Mouse (Mus musculus): ENCODE data around the gene Nup43. TPM values are rescaled to one million over a fixed set of nuclear protein-coding genes. Genes with fewer than 3 reads are reported as not detected.
A peak's percentile ranks its signal among the peaks of the same experiment; 100 is the strongest.

Gene Nup43
- total and polyA plus RNA-seq, 2 experiments from 2014 or later, result 7.8 to 17.8 TPM

DNA sequence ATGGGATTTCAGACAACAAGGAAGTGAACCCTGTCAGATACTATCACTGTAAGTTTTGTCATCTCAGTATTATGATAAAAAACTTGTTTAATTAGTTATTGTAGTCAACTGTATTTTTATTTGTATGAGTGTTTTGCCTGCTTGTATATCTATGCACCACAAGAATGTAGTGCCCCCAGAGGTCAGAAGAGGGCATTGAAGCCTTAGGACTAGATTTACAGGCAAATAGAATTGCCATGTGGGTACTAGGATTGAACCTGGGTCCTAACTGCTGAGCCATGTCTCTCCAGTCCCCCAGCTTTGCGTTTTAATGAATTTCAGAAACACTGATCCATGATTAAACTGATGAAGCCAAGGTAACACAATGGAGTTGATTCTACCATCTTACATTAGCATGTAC lies 6.4 kb downstream of the Nup43 start:
- peak; percentile 40 for DNase-seq (ENCODE audit: low spot score)

DNA sequence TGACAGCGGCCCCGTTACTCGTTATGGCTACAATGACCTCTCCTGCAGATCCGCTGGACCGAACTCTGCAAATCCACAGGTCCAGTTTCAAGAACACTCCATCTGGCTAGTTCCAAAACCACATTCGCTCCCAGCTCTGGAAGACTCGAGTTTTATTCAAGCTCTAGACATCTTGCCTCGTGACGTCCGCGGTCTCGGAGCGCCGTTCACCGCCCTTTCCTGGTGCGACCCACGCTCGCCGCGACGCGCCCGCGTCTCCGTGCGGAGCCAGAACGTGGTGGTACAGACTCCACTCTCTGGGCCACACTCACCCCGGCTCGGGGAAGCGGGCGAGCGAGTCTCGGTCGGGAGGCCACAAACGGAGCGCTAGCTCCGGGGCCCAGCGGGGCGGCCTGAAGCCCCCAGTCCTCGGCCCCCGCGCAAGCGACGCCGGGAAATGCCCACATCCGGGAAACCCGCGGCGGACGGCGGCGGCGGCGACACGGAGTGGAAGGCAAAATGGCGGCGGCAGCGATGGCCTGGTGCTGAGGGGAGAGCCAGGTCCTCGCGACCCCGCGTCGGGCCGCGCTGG lies 13.5 kb downstream of the Nup43 start, which contains the start of the genes Pcmt1 and Lats1:
Pcmt1 (minus strand) TSS at position 406 of the 571 bp plus-strand sequence.
Lats1 (plus strand) TSS at position 484 of the 571 bp plus-strand sequence.
- H3K27me3 ChIP-seq (ENCODE audit: insufficient read depth, low read length), result no peaks in the 10 kb centered on the region
- H3K27ac ChIP-seq (ENCODE audit: low read depth, low read length), result peak within 1 kb of the TSS; percentile 96
- H3K9me3 ChIP-seq (ENCODE audit: low read length), result no peaks in the 10 kb centered on the region
- DNase-seq (ENCODE audit: low spot score) (peak; percentile 86), ATAC-seq (ENCODE audit: low FRiP score) (peak; percentile 89)
- TF ChIP-seq CTCF (IDR thresholded peaks at IDR 0.05), result no peak
- H3K4me1 ChIP-seq (ENCODE audit: insufficient read depth, low read length), result peaks cover 12% of the 10 kb centered on the region
- peak within 1 kb of the TSS; percentile 89 for H3K4me2 ChIP-seq (ENCODE audit: low read depth, low read length, poor library complexity, severe bottlenecking)
- H3K4me3 ChIP-seq (ENCODE audit: low read depth, low read length), result peak within 1 kb of the TSS; percentile 98
- peak within 1 kb of the TSS; percentile 100 for H3K9ac ChIP-seq (replicated peaks; ENCODE audit: low read length, poor library complexity, severe bottlenecking)
- WGBS, result under 1% methylated on average over 53 of the region's 65 CpGs
- H3K36me3 ChIP-seq (ENCODE audit: insufficient read depth, low read length), result peaks cover 16% of the 10 kb centered on the region

More for the DNA sequence above, 6.4 kb downstream of the Nup43 start:
- Histone ChIP-seq H3K4me3 (ENCODE audit: low read depth, low read length) (no peak overlapping the region), H3K9ac (replicated peaks; ENCODE audit: low read length, poor library complexity, severe bottlenecking) (no peak overlapping the region), H3K36me3 (ENCODE audit: insufficient read depth, low read length) (peaks cover 18% of the 10 kb centered on the region), H3K4me1 (ENCODE audit: insufficient read depth, low read length) (no peaks in the 10 kb centered on the region), H3K27ac (ENCODE audit: low read depth, low read length) (no peak overlapping the region), H3K27me3 (ENCODE audit: insufficient read depth, low read length) (no peaks in the 10 kb centered on the region), H3K9me3 (ENCODE audit: low read length) (no peaks in the 10 kb centered on the region), H3K4me2 (ENCODE audit: low read depth, low read length, poor library complexity, severe bottlenecking) (no peak overlapping the region)
- TF ChIP-seq CTCF (IDR thresholded peaks at IDR 0.05), result peak; percentile 65
- WGBS, result 63% methylated on average over 1 of the region's 1 CpGs
- ATAC-seq (ENCODE audit: low FRiP score), result no peak

DNA sequence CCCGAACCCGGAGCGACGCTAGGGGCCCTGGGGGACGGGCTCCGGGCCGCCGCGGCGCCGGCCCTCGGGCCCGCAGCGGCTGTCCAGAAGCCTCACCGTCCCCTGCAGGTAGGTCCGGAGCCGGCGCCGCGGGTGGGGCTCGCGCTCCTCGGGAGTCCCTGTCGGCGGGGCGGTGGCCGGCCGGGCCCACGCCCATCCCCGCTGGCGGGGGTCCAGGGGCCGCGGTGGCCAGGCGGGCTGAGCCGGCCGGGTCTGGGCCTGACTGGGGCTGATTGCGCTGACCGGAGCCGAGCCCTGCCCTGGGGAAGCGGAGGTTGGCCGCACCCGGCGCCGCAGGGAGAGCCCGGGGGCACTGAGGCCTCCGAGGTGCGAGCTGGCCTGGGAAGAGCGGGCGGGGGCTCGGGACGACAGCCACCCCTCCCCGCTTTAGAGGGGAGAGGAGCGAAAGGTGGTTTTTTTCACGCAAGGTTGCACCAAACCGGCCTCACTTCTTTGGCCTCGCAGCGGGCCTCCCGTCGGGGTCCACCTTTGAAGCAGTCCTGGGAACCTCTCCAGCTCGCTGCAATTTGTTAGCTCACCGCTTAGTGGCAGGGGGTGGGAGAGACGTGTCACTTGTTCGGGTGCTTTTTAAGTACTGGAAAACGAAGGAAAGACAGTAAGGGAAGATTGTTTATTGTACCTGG lies 14.2 kb downstream of the Nup43 start:
- peak; percentile 73 for DNase-seq (ENCODE audit: low spot score)

DNA sequence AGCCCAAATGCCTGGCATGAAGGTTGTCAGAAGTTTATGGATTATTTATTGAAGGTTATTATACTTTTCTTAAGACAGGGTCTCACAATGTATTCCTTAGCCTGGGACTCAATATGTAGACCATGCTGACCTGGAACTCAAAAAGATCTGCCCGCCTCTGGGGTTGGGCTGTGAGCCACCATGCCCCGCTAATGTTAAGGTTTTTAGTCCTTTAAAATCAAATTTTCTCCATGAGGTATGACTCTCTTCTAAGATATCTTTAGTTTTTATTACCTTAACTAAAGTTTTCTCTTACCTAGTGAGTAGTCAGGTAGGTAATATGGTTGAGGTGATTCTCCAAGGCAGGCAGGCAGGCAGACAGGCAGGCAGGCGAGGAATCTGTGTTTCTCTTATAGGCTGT lies 14.9 kb downstream of the Nup43 start:
- no peak for DNase-seq (ENCODE audit: low spot score)
- peaks cover 12% of the 10 kb centered on the region for H3K4me1 ChIP-seq (ENCODE audit: insufficient read depth, low read length)
- H3K4me3 ChIP-seq (ENCODE audit: low read depth, low read length), result peak overlapping the region; percentile 98
- no peaks in the 10 kb centered on the region for H3K9me3 ChIP-seq (ENCODE audit: low read length)
- peak overlapping the region; percentile 89 for H3K4me2 ChIP-seq (ENCODE audit: low read depth, low read length, poor library complexity, severe bottlenecking)
- no peak for TF ChIP-seq CTCF (IDR thresholded peaks at IDR 0.05)
- ATAC-seq (ENCODE audit: low FRiP score), result no peak
- 52% methylated on average over 3 of the region's 3 CpGs for WGBS
- peaks cover 7% of the 10 kb centered on the region; the same call in 1 of the 2 replicates for H3K36me3 ChIP-seq (ENCODE audit: insufficient read depth, low read length)
- H3K9ac ChIP-seq (replicated peaks; ENCODE audit: low read length, poor library complexity, severe bottlenecking), result peak overlapping the region; percentile 100
- H3K27ac ChIP-seq (ENCODE audit: low read depth, low read length), result no peak overlapping the region
- H3K27me3 ChIP-seq (ENCODE audit: insufficient read depth, low read length), result no peaks in the 10 kb centered on the region

More for the DNA sequence above, 14.2 kb downstream of the Nup43 start:
- peak overlapping the region; percentile 100 for H3K9ac ChIP-seq (replicated peaks; ENCODE audit: low read length, poor library complexity, severe bottlenecking)
- H3K27ac ChIP-seq (ENCODE audit: low read depth, low read length), result peak overlapping the region; percentile 96
- peak; percentile 81 for ATAC-seq (ENCODE audit: low FRiP score)
- WGBS, result under 1% methylated on average over 45 of the region's 64 CpGs
- peak overlapping the region; percentile 98 for H3K4me3 ChIP-seq (ENCODE audit: low read depth, low read length)
- no peaks in the 10 kb centered on the region for H3K9me3 ChIP-seq (ENCODE audit: low read length)
- H3K4me2 ChIP-seq (ENCODE audit: low read depth, low read length, poor library complexity, severe bottlenecking), result peak overlapping the region; percentile 89
- H3K27me3 ChIP-seq (ENCODE audit: insufficient read depth, low read length), result no peaks in the 10 kb centered on the region
- H3K36me3 ChIP-seq (ENCODE audit: insufficient read depth, low read length), result peaks cover 13% of the 10 kb centered on the region; the same call in 1 of the 2 replicates
- H3K4me1 ChIP-seq (ENCODE audit: insufficient read depth, low read length), result peaks cover 12% of the 10 kb centered on the region
- peak; percentile 60 for TF ChIP-seq CTCF (IDR thresholded peaks at IDR 0.05)

DNA sequence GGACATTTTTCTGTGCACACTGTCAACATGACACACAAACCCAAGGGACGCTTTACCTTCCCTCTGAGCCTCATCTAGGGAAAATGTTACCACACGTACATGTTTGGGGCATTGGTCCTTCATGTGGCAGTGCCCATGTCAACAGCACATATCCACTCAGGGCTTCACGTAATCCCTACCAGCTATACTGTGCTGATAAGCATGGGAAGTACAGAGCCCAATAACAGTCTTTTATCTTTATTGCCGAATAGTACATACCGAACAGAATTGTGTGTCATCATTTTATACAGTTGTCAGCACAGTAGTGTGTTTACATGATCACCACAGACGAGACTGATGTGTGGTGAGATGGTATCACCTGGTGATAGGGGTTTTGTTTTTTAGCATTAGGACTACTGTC lies 19.6 kb downstream of the Nup43 start:
- no peak for DNase-seq (ENCODE audit: low spot score)
- WGBS, result 96% methylated on average over 6 of the region's 6 CpGs
- ATAC-seq (ENCODE audit: low FRiP score), result no peak

DNA sequence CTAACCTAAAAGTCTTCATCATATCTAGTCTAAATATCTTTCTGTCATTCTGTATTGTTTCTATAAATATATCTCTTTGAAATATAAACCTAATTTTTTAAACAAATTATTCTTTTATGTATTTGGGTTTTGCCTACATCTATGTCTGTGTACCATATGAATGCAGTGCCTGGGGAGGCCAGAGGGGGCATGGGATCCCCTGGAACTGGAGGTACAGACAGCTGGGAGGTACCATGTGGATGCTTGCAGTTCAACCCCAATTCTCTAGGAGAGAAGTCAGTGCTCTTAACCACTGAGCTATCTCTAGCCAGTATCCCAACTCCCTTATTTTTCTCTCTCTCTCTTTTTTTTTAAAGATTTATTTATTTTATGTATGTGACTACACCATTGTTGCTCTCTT lies 28.0 kb downstream of the Nup43 start:
- Histone ChIP-seq H3K27me3 (ENCODE audit: insufficient read depth, low read length) (no peaks in the 10 kb centered on the region), H3K9ac (replicated peaks; ENCODE audit: low read length, poor library complexity, severe bottlenecking) (no peak overlapping the region), H3K9me3 (ENCODE audit: low read length) (no peaks in the 10 kb centered on the region), H3K27ac (ENCODE audit: low read depth, low read length) (no peak overlapping the region), H3K4me2 (ENCODE audit: low read depth, low read length, poor library complexity, severe bottlenecking) (no peak overlapping the region), H3K4me1 (ENCODE audit: insufficient read depth, low read length) (no peaks in the 10 kb centered on the region), H3K4me3 (ENCODE audit: low read depth, low read length) (no peak overlapping the region), H3K36me3 (ENCODE audit: insufficient read depth, low read length) (peaks cover 29% of the 10 kb centered on the region)
- ATAC-seq (ENCODE audit: low FRiP score), result no peak
- no peak for TF ChIP-seq CTCF (IDR thresholded peaks at IDR 0.05)
- DNase-seq (ENCODE audit: low spot score), result no peak

More for the DNA sequence above, 19.6 kb downstream of the Nup43 start:
- no peak overlapping the region for H3K4me2 ChIP-seq (ENCODE audit: low read depth, low read length, poor library complexity, severe bottlenecking)
- no peak overlapping the region for H3K9ac ChIP-seq (replicated peaks; ENCODE audit: low read length, poor library complexity, severe bottlenecking)
- no peaks in the 10 kb centered on the region for H3K36me3 ChIP-seq (ENCODE audit: insufficient read depth, low read length)
- peaks cover 4% of the 10 kb centered on the region; the same call in 1 of the 2 replicates for H3K4me1 ChIP-seq (ENCODE audit: insufficient read depth, low read length)
- no peaks in the 10 kb centered on the region for H3K27me3 ChIP-seq (ENCODE audit: insufficient read depth, low read length)
- H3K9me3 ChIP-seq (ENCODE audit: low read length), result no peaks in the 10 kb centered on the region
- H3K27ac ChIP-seq (ENCODE audit: low read depth, low read length), result no peak overlapping the region
- TF ChIP-seq CTCF (IDR thresholded peaks at IDR 0.05), result no peak
- no peak overlapping the region for H3K4me3 ChIP-seq (ENCODE audit: low read depth, low read length)
